Mouse (Mus musculus): ENCODE results near the gene Foxn4.

Foxn4 gene

DNA sequence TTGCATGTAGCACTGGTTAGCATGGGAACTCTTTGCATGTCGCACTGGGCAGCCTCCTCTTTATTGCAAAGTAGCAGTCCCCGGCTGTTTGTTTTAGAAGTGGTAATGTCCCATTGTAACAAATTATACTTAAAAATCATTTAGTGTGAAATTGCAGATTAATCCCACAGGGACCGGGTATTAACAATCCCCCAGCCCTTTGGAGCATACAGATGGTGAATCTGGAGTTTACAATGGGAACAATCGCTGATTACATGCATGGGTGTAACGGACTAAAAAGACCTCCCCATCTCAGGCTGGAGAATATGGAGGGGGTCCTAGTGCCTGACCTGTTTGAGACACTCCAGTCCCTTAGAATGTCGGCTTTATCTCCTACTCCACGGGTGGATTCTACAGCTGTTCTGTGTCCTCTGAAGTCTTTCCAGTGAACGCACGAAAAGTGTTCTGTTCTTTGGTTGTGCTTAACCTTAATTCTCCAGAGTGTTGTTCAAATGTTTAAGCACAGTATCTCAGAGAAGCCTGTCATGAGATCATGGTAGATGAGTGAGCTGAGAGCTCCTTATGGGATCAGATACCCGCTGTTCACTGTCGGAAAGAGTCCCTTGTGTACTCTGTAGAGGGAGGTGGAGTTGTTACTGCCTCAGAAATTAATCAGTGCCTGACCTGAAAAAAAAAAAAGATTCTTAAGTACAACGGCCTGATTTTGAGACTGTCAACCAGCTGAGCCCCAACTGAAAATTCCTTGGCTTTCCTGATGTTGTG is 6.0 kb upstream of the Foxn4 start:
- in situ Hi-C loops (cut with MboI, MseI), result no loop called here

DNA sequence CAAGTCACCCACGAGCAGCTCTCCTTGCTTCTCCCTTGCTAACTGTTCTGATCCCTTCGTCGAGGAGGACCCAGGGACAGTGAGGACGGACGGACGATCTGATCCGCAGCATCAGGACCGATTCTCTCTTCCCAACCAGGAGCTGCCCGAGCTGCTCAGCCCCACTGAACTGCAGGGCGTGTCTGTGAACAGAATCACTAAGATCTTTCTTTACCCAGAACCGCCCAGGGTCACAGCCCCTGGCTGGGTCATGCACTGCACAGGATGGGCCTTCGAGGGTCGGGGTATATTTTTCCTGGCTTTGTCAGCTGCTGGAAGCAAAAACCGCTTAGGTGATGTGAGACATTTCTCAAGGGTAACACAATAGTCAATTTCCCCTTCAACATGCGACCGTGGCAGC is 2.4 kb upstream of the Foxn4 start:
- in situ Hi-C loops (cut with MboI, MseI), result no loop called here

GRCm38 (mm10) chr5:114275339-114275738 is 1.7 kb upstream of the Foxn4 start:
- in situ Hi-C loops (cut with MboI, MseI), result no loop called here

DNA sequence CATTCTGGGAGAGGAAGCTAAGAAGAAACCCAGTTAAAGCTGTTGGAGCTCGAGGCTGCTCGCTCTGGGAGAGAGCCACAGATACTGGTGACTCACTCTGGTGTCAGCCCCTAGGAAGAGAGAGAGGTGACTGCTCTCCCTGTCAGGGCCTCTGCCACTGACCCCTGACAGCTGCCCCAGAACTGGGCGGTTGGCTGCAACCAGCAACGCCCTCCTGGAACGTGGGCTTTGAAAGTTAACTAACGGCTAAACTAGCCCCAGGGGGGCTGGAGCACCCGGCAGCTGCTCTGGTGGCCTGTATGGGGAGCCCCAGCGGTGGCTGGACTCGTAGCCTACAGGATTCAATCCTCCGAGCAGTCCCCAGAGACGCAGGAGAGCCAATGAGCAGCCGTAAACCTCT is 3.6 kb downstream of the Foxn4 start:
- in situ Hi-C loops (cut with MboI, MseI), result no loop called here

DNA sequence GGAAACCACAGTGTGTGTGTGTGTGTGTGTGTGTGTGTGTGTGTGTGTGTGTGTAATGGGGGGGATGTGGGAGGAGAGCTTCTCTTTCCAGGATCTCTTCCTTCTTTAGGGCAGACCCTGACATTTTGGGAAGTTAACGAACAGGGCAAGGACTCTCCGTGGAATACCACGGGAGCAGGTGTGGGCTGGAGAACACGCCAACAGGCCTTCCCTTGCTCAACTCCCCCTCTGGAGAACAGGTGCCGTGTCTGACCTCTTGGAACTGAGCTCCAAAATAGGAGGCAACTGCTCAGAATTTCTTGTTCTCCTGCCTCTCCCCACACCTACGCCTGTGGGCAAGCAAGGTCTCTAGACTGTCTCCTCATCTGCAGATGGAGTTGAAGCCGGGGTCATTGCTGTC is 4.1 kb downstream of the Foxn4 start:
- in situ Hi-C loops (cut with MboI, MseI), result no loop called here

GRCm38 (mm10) chr5:114268646-114269045 is 5.0 kb downstream of the Foxn4 start:
- in situ Hi-C loops (cut with MboI, MseI), result no loop called here

DNA sequence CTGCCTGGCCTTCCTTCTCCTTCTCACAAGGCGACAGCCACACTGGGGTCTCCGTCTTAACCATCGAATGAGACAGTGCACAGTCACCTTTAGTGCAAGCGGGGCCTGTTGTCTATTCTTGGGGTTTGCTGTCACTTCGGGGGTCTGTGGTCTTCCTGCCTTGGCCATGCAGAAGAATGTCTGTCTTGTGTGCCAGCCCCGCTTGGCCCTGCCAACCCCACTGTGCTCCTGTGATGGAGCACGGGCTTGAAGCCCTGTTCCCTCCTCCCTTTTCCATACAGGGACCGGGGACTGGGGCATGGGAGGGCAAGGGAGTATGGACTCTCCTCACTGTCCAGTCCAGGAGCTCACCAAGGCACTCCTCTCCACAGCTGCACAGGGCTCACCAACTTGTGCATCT is 8.8 kb downstream of the Foxn4 start:
- in situ Hi-C loops (cut with MboI, MseI), result no loop called here

DNA sequence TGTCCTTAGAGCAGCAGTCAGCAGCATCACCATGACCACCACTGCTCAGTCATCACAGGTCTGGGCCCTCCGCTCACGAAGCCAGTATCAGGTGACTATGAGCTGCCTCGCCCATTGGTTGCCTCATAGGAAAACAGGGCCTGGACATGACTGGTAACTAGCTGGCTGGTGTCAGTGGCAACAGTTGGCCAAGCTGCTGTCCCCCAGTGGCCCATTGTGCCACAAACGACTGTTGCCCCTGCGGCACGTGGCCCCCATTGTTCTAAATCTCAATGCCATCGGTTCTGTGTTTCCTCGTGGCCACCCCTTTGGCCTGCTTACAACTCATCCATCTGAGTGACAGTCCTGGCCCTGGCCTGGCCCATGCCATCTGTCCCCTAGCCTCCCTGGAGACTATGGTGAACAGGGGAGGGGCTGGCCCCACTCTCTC is 9.6 kb downstream of the Foxn4 start:
- in situ Hi-C loops (cut with MboI, MseI), result no loop called here

GRCm38 (mm10) chr5:114261494-114261893 is 12.1 kb downstream of the Foxn4 start:
- in situ Hi-C loops (cut with MboI, MseI), result no loop called here

DNA sequence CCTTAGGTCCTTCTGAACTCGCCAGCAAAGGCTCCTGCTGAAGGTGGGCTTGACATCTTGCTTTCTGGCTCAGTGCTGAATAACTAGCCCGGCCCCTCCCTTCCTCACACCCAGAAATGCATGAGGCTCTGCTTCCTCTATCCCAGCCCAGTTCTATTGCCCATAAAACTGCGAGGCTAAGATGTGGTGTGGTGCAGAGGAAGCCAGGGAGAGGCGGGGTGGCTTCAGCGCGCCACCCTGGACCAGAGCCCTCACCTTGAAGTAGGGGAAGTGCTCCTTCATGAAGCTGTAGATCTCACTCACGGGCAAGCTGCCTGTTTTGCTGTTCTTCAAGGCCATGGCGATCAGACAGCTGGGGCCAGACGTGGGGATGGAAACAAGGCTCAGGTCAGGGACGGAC is 14.1 kb downstream of the Foxn4 start:
- in situ Hi-C loops (cut with MboI, MseI), result no loop called here

DNA sequence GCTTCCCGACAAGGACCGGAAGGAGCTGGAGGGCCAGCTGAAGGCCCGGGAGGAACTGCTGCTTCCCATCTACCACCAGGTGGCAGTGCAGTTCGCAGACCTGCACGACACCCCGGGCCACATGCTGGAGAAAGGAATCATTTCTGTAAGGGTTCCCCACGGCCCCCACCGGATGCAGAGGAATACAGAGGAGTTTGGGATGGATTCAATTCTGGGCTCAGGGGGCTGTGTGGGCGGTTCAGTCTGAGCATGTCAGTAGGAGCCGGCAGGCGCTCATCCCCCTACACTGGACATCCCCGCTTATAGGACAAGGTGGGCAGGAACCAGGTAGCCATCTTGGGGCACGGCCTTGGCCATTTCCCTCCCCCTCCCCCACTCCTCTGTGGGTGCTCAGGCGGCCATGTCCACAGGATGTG is 25.4 kb downstream of the Foxn4 start:
- in situ Hi-C loops (cut with MboI, MseI), result loop anchor here (5.0 kb wide), 1 partner anchor 59 kb away; no protein-coding TSS in a partner anchor

DNA sequence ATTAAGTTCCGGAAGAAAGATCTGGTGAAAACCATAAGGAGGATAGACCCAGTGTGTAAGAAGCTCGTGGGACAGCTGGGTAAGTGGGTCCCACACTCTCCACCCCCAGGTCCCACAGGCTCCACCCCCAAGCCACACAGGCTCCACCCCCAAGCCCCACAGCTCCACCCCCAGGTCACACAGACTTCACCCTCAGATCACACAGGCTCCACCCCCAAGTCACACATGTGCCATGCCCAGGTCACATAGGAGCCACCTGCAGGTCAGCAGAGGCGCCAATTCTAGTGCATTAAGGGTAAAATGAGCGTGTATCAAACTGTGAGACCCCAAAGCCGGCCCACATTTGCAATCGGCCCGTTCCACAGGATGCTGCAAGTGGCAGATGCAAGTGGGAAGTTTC is 27.1 kb downstream of the Foxn4 start:
- in situ Hi-C loops (cut with MboI, MseI), result loop anchor here (5.0 kb wide), 1 partner anchor 61 kb away; no protein-coding TSS in a partner anchor

DNA sequence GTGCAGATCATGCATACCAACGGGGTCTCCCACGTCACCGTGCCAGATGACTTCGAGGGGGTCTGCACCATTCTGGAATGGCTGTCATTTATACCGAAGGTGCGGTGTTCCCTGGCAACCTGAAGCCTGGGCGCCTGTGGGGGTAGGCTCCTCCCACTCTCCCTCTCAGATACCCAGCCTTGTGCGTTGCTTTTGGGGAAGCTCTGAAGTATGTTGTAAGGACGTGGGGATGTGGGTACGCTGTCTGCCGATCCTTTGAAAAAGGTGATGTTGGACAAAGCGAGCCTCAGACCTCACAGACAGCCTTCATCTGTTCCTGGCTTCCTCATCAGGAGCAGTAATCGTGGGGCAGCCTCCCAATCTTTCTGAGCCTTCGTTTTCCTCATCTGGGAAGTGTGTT is 33.9 kb downstream of the Foxn4 start:
- in situ Hi-C loops (cut with MboI, MseI), result no loop called here

DNA sequence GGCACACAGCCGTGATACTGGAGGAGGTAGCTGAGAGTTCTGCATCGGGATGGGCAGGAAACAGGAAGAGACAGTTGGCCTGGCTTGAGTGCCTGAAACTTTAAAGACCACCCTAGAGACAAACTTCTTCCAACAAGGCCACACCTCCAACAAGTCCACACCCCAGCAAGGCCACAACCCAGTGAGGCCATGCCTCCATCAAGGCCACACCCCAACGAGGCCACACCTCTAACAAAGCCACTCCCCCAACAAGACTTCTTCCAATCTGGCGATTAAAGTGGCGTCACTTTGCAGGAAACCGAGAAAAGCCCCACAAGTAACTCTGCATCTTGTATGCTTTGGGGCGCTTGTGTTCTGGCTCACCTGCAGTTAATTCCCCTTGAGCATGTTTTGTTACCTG is 34.7 kb downstream of the Foxn4 start:
- in situ Hi-C loops (cut with MboI, MseI), result no loop called here

DNA sequence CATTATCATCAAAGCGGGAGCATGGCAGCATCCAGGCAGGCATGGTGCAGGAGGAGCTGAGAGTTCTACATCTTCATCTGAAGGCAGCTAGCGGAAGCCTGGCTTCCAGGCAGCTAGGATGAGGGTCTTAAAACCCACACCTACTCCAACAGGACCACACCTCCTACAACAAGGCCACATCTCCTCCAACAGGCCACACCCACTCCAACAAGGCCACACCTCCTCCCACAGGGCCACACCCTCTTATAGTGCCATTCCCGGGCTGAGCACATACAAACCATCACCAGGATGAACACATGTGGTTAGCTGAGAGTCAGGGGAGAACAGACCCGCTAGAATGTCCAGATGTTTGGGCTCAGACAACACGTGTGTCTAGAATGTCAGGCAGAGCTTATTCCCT is 44.7 kb downstream of the Foxn4 start:
- in situ Hi-C loops (cut with MboI, MseI), result no loop called here

DNA sequence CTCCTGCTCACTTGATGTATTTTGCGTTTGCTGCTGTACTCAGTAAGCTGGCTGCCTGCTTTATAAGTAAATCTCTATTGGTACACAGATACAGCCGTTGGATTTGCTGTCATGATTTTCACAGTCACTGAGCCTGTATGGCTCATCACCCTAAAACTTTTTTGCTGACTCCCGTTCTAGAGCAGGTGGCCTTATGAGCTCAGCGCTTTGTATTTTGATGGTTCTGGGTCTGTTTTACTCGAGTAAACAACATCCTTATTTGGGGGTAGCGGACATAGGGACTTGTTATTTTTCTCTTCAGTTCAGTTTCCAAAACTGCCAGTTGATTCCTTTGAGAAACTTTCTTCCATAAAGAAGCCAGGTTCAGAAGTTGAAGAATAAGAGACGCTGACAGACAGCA is 47.6 kb downstream of the Foxn4 start:
- in situ Hi-C loops (cut with MboI, MseI), result no loop called here

DNA sequence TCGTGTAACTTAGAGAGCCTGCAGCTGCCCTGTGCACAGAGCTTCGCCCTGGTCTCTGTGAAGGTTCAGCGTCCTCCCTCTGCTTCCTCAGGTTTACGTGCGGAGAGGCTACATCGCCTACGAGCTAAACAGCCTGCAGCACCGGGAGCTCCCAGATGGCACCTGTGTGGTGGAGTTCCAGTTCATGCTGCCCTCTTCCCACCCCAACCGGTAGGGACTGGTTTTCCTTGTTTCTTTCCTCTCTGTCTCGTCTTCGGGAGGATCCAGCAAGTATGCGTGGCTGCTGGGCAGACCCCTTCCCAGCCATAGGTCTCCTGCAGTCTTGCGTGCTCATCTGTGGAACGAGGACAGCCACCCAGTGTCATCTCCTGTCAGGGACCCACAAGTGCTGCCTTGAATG is 54.8 kb downstream of the Foxn4 start:
- in situ Hi-C loops (cut with MboI, MseI), result no loop called here

GRCm38 (mm10) chr5:114213183-114213582 is 60.4 kb downstream of the Foxn4 start:
- in situ Hi-C loops (cut with MboI, MseI), result no loop called here

- in situ Hi-C loops (cut with MboI, MseI), result no loop called here
Measured at GRCm38 (mm10) chr5:114206158-114206557, 67.4 kb downstream of the Foxn4 start.
